ENCODE assay signal across 12 mouse cellular contexts in genomic region chr1:143946933-143947332, GRCm38 (mm10). TPM values are rescaled to one million over a fixed set of nuclear protein-coding genes. Genes with fewer than 3 reads are reported as not detected.
DNase-seq lines count a peak whose midpoint lies in the region; ATAC-seq and TF ChIP-seq lines count a peak whose summit lies in the region.
"Had no signal": no experiment of that assay in that cellular context is flagged by ENCODE, and none has a peak within 500 bp of the region (broad histone marks: within the 10 kb centered on the region; RNA-seq: fewer than 3 reads in every experiment).

No protein-coding gene starts in this region.

- no peak for TF ChIP-seq CTCF in kidney, adult 2 months (conservative IDR thresholded peaks at IDR 0.05; ENCODE audit: insufficient read depth, insufficient read length, low read depth, low read length)
- no peak for TF ChIP-seq CTCF in Patski (IDR thresholded peaks at IDR 0.05)

- ATAC-seq in kidney, embryonic 14.5 days (ENCODE audit: low FRiP score, low TSS enrichment): no peak
- ATAC-seq in Patski: peak; percentile 57
- ATAC-seq: forebrain, postnatal 0 days had no signal

- DNase-seq in kidney, adult 2 months: peak; percentile 78
- DNase-seq in Patski (ENCODE audit: low read depth, low spot score): no peak
- DNase-seq in kidney, adult 9 months: peak; percentile 56
- DNase-seq in lung, postnatal 4 days: peak; percentile 32 to 50
- no peak for DNase-seq in gastrocnemius, postnatal 10 days
- no peak for DNase-seq in c-Kit-positive CD71-positive TER-119-positive erythroid progenitor cells, embryonic 14.5 days (ENCODE audit: low spot score)
- DNase-seq in spleen, postnatal 4 days (ENCODE audit: low spot score in 2 of 2): no peak
- DNase-seq: cerebellum, adult 9-10 months; forebrain, postnatal 0 days; heart, postnatal 4 days had no signal

- no peaks in the 10 kb centered on the region for H3K9me3 ChIP-seq in kidney, embryonic 14.5 days (ENCODE audit: control insufficient read depth, low read length)
- H3K9me3 ChIP-seq: embryonic facial prominence, embryonic 12.5 days had no signal

- no peaks in the 10 kb centered on the region for H3K4me1 ChIP-seq in kidney, adult 2 months (ENCODE audit: control insufficient read depth, insufficient read depth, low read length)
- H3K4me1 ChIP-seq in kidney, embryonic 14.5 days (ENCODE audit: control insufficient read depth, insufficient read depth, low read length): no peaks in the 10 kb centered on the region
- H3K4me1 ChIP-seq: embryonic facial prominence, embryonic 12.5 days had no signal

- POLR2A ChIA-PET in Patski (lab: Charles Lee): interaction anchor here (1.2 kb wide), 1 partner anchor 59 kb away, joined by 4 read pairs; no protein-coding TSS in a partner anchor

- no peak overlapping the region for H3K4me3 ChIP-seq in kidney, adult 2 months (ENCODE audit: insufficient read depth, low read depth, low read length)
- no peak overlapping the region for H3K4me3 ChIP-seq in kidney, embryonic 14.5 days (ENCODE audit: low read length)
- H3K4me3 ChIP-seq: embryonic facial prominence, embryonic 12.5 days had no signal

- no peak overlapping the region for H3K9ac ChIP-seq in kidney, embryonic 14.5 days (ENCODE audit: low read depth, low read length)
- H3K9ac ChIP-seq: embryonic facial prominence, embryonic 12.5 days; forebrain, postnatal 0 days had no signal

- no peak overlapping the region for H3K4me2 ChIP-seq in kidney, embryonic 14.5 days (replicated peaks; ENCODE audit: low read depth, low read length)
- H3K4me2 ChIP-seq: embryonic facial prominence, embryonic 12.5 days had no signal

- no peak overlapping the region for H3K27ac ChIP-seq in kidney, adult 2 months (ENCODE audit: insufficient read depth, low read depth, low read length)
- H3K27ac ChIP-seq in kidney, embryonic 14.5 days (ENCODE audit: low read depth, low read length): no peak overlapping the region
- H3K27ac ChIP-seq: embryonic facial prominence, embryonic 12.5 days had no signal

- no peak for TF ChIP-seq POLR2A in kidney, adult 2 months (IDR thresholded peaks at IDR 0.05; ENCODE audit: low read depth, low read length)

- CTCF ChIA-PET in Patski (lab: Charles Lee): interaction anchor here (1.1 kb wide), 1 partner anchor 132 kb away, joined by 5 read pairs; no protein-coding TSS in a partner anchor

- H3K27me3 ChIP-seq in kidney, adult 2 months (replicated peaks; ENCODE audit: control insufficient read depth, insufficient read depth, low read length): no peaks in the 10 kb centered on the region
- H3K27me3 ChIP-seq in kidney, embryonic 14.5 days (ENCODE audit: control insufficient read depth, insufficient read depth, low read length): no peaks in the 10 kb centered on the region
- no peaks in the 10 kb centered on the region for H3K27me3 ChIP-seq in Patski
- H3K27me3 ChIP-seq: embryonic facial prominence, embryonic 12.5 days had no signal

- H3K36me3 ChIP-seq in kidney, adult 2 months (ENCODE audit: control insufficient read depth, insufficient read depth, low read length): no peaks in the 10 kb centered on the region
- H3K36me3 ChIP-seq in kidney, embryonic 14.5 days (ENCODE audit: control insufficient read depth, insufficient read depth, low read length): no peaks in the 10 kb centered on the region
- H3K36me3 ChIP-seq: embryonic facial prominence, embryonic 12.5 days had no signal

- in situ Hi-C loops in Patski (cut with MboI; ENCODE audit: low pct_unique_long_range_greater_than_20kb): no loop called here

RNA-seq across cellular contexts. Expression of gene Rgs2, which starts 57.0 kb away (rescaled TPM):
- 3.8 and 5.3 TPM in 2 replicates for polyA plus RNA-seq in kidney, adult 2 months (2012; rRNA removed)
- polyA plus RNA-seq in kidney, embryonic 14.5 days (2014; fragmentation: Nextera tagmentation; extraction: Ambion mirVana): 26.3 and 31.5 TPM in 2 replicates
- polyA plus RNA-seq in Patski (2021): 52.2 TPM
- total RNA-seq in gastrocnemius, postnatal 10 days (2021): 10 to 100 TPM; 14.1 to 15.7 TPM

Comparison
In these comparisons a context has a peak if more than half of its experiments do, and no peak if none do; other contexts are left out.
1. DNase-seq: peak in kidney, adult 2 months (single experiment), kidney, adult 9 months (single experiment) and lung, postnatal 4 days (2 of 2); none in Patski (single experiment), gastrocnemius, postnatal 10 days (single experiment), c-Kit-positive CD71-positive TER-119-positive erythroid progenitor cells, embryonic 14.5 days (single experiment) and spleen, postnatal 4 days (0 of 2).